Mouse (Mus musculus) layer of hippocampus, adult 8-10 months (tissue): ENCODE data around the gene Eif2b3. TPM values are rescaled to one million over a fixed set of nuclear protein-coding genes. Genes with fewer than 3 reads are reported as not detected.
A peak's percentile ranks its signal among the peaks of the same experiment; 100 is the strongest.

Source experiments
- DNase-seq, 2 experiments: peaks; one replicate each; pipeline ENCODE4 v3.0.0; 2022; ENCODE audit warnings: low spot score in 2 of 2
- total RNA-seq, 4 experiments: library from RNA; stranded (reverse); gene quantifications; 2 replicates each; pipeline ENCODE4 v1.2.4; 2022

Gene Eif2b3
- total RNA-seq, 4 experiments from 2014 or later: 20.0 to 25.1 (median 21.3) TPM

DNA sequence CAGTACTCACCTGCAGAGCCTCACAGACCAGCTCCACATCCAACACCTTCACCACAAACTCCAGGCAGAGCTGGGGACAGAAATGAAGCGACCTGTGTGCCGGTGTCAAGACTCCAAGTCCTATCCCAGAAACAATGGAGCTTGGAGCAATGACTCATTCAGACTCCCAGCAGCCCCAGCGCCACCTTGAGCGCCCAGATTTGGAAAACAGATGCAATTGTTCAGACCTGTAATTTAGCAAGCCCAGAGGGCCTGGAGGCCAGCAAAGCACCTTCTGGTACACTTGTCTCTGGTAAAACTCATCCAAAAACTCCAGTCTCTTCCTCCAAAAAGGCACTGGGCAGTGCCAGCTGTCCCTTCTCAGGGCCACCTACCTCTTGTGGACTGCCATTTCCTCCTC, 103.0 kb downstream of the Eif2b3 start:
- no peak for DNase-seq

DNA sequence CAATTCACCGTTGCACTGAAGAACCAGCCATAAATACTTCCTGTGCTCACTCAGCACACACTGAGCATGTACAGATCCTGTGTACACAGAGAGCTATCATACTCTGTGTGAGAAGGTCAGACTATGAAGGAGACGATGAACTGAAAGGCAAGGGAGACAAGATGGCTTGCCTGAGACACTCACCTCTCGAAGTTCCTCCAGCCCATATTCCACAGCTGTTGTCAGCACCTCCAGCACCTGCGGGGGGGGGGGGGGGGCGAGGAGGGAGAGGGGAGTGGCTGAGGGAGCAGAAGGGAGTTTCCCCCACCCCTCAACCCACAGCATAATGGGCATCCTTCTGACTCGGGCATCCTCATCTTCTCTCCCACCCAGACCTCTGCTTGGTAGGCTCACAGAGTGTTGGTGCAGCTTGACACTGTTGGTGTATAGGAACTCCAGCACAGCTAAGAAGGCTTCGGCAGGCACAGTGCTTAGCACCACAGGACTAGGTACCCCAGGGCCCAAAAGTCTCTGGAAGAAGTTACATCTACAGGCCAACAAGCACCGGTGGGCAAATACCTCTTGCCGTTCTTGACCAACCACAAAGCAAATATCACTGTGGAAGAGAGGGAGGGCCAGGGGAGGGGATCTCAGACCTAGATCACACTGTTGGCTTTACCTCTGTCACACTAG, 104.5 kb downstream of the Eif2b3 start:
- no peak for DNase-seq

DNA sequence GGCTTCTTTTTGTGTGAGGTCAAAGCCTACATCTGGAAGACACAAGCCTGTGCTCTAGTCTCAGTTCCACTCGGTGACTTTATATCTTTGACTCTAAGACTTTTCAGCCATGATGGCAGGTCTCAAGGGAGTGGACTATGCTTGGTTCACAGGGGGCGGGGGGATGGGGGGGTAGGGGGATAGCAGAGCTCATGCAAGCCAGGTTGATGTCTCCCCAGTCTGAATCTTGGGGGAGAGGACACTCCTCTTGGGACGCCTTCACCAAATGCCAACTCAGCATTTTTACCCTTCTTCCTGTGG, 105.0 kb downstream of the Eif2b3 start:
- no peak for DNase-seq

DNA sequence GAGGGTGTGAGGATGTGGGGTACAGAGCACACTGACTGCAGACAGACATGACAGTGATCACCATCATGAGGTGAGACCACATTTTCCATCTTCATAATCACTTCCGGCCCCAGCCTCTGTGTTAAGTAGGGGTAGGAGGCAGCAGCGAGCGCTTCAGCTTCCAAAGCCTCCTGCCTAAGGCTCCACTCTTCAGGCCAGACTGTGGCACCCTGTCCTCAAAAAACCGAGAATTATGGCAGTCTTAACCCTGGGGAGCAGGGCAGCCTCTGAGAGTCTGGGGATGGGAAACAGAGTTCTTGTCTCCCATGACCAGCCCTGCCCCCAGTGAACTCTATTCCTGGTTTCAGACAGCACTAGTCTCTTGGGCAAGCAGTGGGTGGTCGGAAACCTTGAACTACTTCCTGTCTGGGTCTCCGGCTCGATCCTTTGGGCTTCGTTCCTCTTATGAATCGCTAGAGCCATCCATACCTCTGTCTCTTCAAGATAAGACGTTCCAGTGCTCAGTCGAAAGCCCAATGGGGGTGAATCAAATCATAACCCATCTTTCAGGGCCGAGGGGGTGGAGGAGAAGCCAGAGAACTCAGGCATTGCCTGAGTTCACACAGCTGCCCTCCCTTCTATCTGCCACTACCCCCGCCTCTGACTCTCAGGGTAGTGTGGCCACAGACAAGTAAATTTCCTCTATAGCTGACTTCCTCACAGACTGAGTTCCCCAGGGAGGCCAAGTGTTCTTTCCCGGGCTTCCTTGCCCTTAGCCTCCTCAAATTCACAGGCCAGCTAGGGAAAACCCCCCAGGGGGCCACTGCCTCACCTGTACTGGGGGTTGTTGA, 105.5 kb downstream of the Eif2b3 start:
- DNase-seq: no peak

DNA sequence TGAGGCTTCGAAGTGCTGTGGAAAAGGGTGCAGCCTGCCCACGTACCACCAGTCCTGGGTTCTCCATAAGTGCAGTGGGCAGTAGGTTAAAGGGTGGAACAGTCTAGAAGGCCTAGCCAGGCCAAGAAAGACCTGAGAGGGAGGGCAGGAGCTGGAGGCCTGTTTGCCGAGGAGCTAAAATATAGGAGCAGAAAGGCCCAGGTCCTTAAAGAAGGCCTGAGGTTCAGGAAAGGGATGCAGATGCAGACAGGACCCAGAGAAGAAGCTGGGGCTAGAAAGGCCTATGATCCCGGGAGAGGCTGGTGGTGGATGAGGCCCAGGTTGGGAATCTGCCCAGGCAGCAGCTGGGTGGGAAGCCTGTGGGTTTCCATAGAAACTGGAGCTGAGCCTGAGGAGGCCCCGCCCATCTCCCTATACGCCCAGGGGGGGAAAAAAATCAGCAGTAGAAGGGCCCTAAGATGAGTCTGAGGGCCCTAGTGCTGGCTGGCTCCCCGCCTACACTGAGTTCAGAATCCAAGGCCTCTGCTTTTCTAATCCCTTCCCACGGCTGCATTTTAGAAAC, 106.2 kb downstream of the Eif2b3 start, which contains the start of gene Btbd19:
Btbd19 (minus strand) TSS at position 378 of the 562 bp plus-strand sequence.
- DNase-seq: peak; percentile 79

DNA sequence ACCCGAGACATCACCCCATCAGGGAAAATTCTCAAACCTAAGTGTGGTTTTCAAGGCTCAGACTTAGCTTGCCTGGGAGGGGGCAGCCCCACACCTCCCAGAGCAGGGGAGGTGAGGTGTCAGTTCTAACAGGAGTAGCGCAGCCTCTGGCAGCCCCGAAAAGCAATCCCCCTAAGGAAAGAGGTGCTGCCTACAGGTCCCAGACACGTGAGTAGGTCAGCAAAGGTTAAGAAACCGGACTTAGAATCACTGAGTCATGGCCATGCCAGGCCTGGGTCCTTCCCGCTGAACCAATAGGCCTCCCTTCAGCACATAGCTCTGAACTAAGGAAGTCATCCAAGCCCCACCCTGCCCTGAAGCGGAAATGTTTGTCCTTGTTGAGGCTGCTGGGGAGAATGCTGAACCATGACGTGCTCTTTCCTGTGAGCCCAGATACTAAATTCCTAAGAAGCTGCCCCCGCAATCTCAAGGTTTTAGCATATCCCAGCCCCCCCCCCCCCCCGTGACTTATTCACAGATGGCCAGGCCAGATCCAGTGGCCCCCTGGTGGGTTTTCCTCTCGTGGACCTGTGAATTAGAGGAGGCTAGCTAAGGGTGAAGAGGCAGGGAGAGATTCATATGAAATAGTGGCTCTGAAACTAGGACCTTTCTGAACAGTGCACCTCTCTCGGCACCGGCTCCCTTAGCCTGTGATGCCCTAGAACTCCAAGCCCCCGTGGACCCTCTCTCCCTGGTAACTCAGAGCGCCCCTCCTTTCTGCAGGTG, 106.9 kb downstream of the Eif2b3 start:
- no peak for DNase-seq

DNA sequence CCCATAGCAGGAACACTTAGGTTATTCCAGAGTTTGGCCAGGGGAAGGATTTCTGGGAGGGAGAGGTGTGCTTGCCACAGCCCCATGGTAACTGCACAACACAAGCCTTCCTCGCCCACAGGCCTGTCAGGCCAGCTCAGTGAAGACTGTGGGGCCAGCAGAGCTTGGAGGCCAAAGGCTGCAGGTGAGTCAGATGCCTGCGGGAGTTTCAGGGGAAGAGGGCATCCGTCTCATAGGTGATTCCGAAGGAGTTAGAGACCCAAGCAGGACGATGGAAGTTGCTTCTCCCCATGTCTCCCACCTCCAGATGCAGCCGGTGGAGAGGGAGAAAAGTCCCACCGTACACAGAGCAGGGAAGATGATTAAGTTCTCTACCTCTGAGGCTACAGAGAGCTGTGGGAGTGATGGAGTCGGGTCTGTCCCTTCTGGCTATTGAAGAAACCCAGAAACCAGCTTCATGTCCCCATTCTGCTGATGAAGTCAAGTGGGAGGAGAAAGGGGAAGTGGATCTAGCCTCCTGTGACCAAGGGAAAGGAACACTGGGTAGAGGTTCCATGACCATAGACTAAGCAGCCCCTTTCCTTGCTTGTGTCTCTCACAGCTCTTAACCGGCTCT, 107.6 kb downstream of the Eif2b3 start, which contains the start of gene Tctex1d4:
Tctex1d4 (plus strand) TSS at position 120 of the 616 bp plus-strand sequence.
- DNase-seq: no peak

DNA sequence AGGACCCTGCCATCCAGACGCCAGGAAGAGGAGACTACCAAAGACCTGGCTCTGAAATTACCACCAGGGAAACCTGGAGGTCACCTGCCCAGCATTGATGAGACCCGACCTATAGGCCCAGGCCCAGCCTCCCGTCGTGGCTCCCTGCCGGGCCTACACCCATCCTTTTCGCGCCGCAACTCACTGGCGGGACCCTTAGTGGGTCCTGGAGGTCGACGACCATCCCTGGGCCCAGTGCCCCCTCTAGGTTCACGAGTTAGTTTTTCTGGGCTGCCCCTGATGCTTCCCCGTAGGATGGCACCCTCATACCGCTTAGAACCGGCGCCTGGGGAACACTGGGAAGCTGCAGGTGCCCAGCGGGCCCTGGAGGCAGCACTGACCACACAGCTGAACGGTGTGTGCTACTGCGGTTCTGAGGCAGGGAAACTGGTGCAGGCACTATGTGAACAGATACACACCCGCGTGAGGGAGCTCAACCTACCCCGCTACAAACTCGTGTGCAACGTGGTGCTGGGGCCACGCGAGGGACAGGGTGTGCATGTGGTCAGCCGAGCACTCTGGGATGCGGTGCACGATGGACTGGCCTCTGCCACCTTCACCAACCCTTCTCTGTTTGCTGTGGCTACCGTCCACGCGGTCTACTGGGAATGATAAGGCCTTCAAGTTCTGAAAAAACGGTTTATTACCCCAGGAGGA, 108.9 kb downstream of the Eif2b3 start:
- DNase-seq: no peak

DNA sequence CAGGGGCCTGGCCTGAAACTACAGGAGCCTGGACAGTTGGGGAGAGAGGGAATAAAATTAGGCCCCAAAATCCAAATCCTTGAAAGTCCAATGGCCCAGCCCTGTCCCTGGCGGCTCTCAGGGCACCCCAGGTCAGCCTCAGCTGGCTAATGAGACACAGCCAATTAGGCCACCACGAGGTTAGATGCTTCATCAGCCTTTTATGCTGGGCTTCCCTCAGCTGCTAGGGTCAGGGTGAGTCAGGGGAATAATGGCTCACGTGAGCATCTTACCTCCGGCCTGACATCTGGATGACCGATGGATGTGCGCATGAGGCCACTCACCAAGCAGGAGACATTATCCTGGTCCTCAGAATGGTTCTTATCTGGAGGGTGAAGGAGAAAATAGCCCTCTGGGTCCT, 111.6 kb downstream of the Eif2b3 start:
- DNase-seq: no peak

DNA sequence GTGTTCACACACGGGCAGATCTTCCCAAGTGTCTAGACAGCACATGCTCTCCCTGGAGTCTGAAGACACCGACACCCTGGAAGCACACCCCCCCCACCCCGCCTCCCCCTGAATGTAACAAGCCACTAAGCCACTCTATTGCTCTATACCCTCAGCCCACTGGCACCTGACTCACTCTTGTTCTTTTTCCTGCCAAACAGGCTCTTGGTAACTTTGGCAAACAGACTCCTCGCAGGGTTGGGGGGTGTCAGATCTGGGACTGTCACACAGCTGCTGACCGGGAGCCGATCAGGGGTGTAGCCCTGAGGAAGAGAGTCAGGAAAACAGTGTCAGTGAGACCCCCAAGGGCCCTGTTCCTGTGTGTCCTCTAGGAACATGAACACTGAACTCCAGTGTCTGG, 112.0 kb downstream of the Eif2b3 start:
- no peak for DNase-seq

DNA sequence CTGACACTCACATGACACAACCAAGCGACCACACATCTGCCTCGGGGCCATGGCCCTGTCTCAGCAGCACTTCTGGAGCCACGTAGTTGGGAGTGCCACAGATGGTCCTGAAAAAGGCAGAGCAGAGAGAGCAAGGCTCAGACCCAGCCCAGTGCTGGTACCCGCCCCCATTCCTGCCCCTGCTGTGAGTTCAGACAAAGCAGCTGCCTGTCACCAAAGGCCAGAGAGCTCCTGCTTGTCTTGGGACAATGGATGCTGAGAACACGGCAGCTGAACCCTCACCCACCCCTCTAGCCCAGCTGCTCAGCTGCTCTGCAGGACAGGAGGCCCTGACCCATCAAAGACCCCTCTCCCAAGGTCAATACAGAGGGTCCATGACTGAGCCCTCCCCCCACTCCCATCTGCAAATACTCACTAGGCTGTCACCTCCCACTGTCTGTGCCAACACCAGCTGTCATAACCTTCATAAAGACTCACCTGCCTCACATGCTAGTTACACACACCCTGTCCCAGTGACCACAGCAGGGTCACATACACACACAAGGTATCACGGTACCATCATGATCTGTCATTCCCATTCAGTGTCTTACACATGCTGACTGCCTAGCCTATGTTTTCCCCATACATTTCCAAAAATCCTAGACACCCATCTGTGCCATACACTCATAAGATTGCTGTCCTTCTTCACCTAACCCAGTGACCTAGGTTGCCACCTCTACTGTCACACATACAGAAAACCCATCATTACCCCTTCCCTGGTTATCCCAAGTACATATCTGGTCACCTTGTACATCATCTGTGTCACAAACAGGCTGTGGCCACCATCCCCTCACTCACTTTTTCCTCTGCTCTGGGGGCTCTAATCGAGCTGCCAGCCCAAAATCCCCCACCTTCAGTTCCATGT, 112.9 kb downstream of the Eif2b3 start:
- no peak for DNase-seq

DNA sequence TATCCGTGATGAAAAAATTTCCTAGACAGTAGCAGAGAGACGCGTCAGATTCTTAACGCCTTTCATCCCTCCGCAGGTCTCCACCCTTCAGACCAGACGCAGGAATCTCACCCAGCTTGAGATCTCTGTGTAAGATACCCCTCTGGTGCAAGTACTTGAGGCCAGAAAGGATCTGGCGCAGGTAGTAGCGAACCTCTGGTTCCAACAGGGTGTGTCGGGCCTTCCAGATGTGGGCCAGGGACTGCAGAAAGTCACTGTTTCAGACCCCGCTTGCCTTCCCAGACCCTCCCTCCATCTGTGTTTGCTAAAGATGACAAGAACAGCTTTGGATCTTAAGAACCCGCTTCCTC, 113.6 kb downstream of the Eif2b3 start:
- DNase-seq: no peak

DNA sequence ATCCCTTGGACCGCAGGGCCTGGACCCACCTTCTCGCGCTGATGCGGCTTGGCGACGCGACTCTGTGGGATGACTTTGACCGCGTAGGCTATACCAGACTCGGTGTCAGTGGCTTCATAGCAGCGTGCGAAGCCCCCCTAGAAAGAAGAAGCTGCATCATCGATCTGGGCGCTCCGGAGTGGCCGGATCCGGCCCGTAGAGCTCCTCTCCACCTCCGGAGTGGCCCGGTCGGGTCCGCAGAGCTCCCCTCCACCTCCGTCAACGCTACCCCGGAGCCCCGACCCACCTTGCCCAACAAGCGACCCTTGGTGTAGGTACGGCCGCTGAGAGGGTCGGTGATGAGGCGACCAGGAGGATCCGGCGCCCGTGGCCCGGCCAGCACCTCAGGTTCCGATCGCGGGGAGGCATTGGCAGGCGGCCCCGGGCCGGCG, 114.2 kb downstream of the Eif2b3 start:
- DNase-seq: no peak

DNA sequence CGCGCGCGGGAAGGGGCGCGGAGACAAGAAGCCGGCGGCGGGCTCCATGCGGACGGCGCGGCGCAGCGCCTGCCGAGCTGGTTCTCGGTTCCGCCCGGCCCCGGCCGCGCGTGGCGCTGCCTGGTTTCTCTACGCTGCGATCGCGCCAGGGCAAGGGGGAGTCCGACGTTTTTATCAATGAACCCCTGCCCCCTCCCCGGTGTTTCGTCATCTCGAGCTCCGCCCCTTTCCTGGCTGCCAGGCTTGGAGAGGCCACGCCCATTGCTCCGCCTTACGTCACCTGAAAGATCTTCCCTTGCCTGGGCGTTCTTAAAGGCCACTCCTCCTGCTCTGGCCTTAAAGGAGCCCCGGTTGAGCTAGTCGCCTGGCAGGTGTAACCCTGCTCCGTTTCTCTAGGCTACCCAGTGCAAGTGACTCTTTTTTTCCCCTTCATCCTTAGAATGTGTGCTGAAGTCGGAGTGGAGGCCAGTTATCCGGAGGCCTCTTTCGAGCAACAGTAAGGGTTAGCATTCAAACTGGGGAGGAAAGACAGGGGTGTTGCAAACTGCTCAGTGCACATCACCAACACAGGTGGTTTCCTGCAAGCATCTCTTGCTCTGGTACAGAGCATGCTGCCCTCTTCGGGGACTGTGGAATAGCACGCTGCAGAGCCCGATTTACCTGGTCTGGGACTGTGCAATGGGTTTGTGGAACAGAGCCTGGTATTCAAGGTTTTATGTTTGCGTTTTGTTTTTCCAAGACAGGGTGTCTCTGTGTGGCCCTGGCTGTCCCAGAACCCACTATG, 114.8 kb downstream of the Eif2b3 start, which contains the start of gene Plk3:
Plk3 (minus strand) TSS at position 147 of the 784 bp plus-strand sequence.
- DNase-seq: peak; percentile 97

DNA sequence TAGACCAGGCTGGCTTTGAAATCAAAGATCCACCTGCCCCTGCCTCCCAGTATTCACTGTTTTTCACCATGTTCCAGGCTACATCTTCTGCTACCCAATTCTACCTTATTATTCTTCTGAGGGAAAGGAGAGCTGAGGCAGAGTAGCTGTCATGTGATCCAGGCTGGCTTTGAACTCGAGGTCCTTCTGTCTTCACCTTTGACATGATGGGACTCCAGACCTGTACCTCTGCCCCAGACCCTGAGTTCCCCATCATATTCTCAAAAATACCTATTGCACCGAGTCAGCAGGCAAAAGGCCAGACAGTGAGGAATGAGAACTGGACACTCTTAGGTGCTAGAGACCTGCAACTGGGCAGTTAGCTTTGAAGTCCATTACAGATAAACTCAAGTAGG, 115.4 kb downstream of the Eif2b3 start:
- no peak for DNase-seq

DNA sequence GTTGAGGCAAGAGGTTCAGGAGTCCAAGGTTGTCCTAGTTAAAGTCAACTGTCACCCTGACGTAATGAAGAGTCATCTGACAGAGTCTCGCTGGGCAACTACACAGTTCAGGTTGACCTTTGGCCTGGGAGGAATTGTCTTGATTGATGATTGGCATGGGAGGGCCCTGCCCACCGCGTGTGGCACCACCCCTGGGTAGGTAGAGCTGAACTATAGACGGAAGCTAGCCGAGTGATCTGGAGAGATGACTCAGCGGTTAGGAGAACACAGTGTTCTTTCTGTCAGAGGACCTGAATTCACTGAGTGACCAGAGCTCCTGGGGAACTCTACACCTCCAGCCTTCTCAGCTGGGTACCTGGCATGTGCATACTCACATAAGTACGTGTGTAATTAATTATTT, 116.8 kb downstream of the Eif2b3 start:
- no peak for DNase-seq
